Mouse (Mus musculus): ENCODE results near the gene Spon1. TPM values are rescaled to one million over a fixed set of nuclear protein-coding genes. Genes with fewer than 3 reads are reported as not detected.

The Spon1 gene
- total and polyA plus RNA-seq, 3 experiments: not detected

DNA sequence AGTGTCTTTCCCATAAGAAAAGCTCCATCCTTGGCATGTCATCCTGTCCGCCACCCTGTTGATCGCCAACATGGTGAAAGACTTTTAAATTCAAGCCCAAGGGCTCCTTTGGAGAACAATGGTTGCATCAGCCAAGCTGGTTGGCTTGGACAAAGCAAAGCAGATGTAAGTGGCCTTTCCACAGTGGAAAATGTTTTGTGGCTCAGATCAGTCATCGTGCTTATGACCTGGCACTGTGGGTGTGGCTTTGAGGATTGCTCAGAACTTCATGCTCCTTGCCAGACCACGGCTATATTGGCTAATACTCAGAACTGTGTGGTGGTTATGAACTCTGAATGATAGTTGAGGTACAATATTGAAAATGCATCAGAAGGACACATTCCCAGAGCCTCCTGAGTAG is 96.2 kb downstream of the Spon1 start:
- peak; percentile 45 for DNase-seq (ENCODE audit: extremely low read depth)
- Histone ChIP-seq H3K4me1 (ENCODE audit: control insufficient read depth in 1 of 2, insufficient read depth in 2 of 2) (peaks cover 0 to 6% of the 10 kb centered on the region in 2 experiments; a peak in 1 of 4 replicates), H3K27ac (ENCODE audit: insufficient read depth, low read depth) (no peak overlapping the region), H3K4me3 (replicated peaks in 1 of 3; ENCODE audit: low read depth in 2 of 3, low read length in 2 of 3, poor library complexity in 1 of 3) (no peak overlapping the region), H3K9ac (ENCODE audit: insufficient read depth, low read depth) (no peak overlapping the region), H3K27me3 (replicated peaks) (no peaks in the 10 kb centered on the region), H3K79me2 (replicated peaks; ENCODE audit: control insufficient read depth, extremely low read depth, insufficient read depth, poor library complexity, severe bottlenecking) (no peaks in the 10 kb centered on the region), H3K36me3 (replicated peaks in 1 of 2; ENCODE audit: control insufficient read depth in 1 of 2, insufficient read depth in 1 of 2, low read length in 1 of 2) (no peaks in the 10 kb centered on the region), H3K9me3 (replicated peaks; ENCODE audit: low read length) (no peaks in the 10 kb centered on the region), H3K4me2 (ENCODE audit: insufficient read depth, low read depth, poor library complexity, severe bottlenecking) (no peak overlapping the region)
- dilution Hi-C loops (cut with MboI; ENCODE audit: extremely low pct_ligation_motif_present, extremely low pct_unique_long_range_greater_than_20kb, low sequenced_read_pairs) (no loop called here), in situ Hi-C loops (cut with MboI; ENCODE audit: low pct_ligation_motif_present, low pct_unique_long_range_greater_than_20kb, low sequenced_read_pairs) (no loop called here)
- TF ChIP-seq ZC3H11A (IDR thresholded peaks at IDR 0.05; ENCODE audit: low read depth, low read length) (no peak), EP300 (IDR thresholded peaks at IDR 0.05; ENCODE audit: low read length) (peak; percentile 62)

DNA sequence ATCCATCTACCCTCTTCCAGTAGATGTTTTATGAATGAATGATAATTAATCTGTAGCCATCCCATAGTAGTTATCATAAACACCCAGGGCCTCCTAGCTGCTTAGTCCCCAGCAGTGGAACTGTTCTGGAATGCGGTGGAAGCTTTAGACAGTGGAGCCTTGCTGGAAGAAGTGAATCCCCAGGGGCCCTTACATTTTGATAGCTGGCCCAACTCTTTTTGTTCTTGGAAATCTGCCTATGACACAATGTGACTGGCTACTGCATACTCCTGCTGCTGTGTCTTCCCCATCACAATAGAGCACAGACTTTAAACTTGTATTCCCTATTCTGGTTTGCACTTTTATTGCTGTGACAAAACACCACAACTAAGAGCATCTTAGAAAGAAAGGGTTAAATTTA is 107.0 kb downstream of the Spon1 start:
- TF ChIP-seq TCF12 (IDR thresholded peaks at IDR 0.05; ENCODE audit: low read depth, low read length) (no peak), UBTF (IDR thresholded peaks at IDR 0.05; ENCODE audit: low read depth, low read length) (no peak), ZMIZ1 (IDR thresholded peaks at IDR 0.05; ENCODE audit: low read depth, low read length) (no peak), NRF1 (IDR thresholded peaks at IDR 0.05; ENCODE audit: low read depth, low read length) (no peak)
- Histone ChIP-seq H3K4me3 (replicated peaks in 1 of 3; ENCODE audit: low read depth in 2 of 3, low read length in 2 of 3, poor library complexity in 1 of 3) (no peak overlapping the region), H3K27me3 (replicated peaks) (peaks cover 12% of the 10 kb centered on the region), H3K9ac (ENCODE audit: insufficient read depth, low read depth) (no peak overlapping the region), H3K9me3 (replicated peaks; ENCODE audit: low read length) (no peaks in the 10 kb centered on the region), H3K79me2 (replicated peaks; ENCODE audit: control insufficient read depth, extremely low read depth, insufficient read depth, poor library complexity, severe bottlenecking) (no peaks in the 10 kb centered on the region), H3K4me2 (ENCODE audit: insufficient read depth, low read depth, poor library complexity, severe bottlenecking) (no peak overlapping the region), H3K36me3 (replicated peaks in 1 of 2; ENCODE audit: control insufficient read depth in 1 of 2, insufficient read depth in 1 of 2, low read length in 1 of 2) (no peaks in the 10 kb centered on the region), H3K4me1 (ENCODE audit: control insufficient read depth in 1 of 2, insufficient read depth in 2 of 2) (no peaks in the 10 kb centered on the region; a peak in 1 of 4 replicates), H3K27ac (ENCODE audit: insufficient read depth, low read depth) (no peak overlapping the region)
- no peak for DNase-seq (ENCODE audit: extremely low read depth)
- in situ Hi-C loops (cut with MboI; ENCODE audit: low pct_ligation_motif_present, low pct_unique_long_range_greater_than_20kb, low sequenced_read_pairs) (no loop called here), dilution Hi-C loops (cut with MboI; ENCODE audit: extremely low pct_ligation_motif_present, extremely low pct_unique_long_range_greater_than_20kb, low sequenced_read_pairs) (no loop called here)

DNA sequence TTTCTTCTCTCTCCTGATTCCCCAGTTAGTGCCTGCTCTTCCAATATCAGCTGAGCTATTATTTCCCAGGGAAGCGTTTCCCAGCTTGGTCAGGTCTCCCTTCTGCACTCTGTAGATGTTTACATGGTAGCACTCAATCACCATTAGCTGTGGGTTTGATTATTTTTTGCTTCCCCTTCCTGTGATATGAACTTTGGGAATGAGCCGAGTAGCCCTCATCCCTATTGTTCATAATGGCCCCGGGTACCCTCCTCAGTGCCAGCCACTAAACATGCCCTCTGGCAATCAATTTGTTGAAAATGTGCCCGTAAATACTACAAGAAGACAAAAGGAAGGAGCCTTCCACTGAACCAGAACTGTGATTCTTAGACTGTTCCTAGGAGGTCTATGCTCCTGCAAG is 111.7 kb downstream of the Spon1 start:
- H3K27me3 ChIP-seq (replicated peaks): peaks cover 4% of the 10 kb centered on the region
- no peaks in the 10 kb centered on the region for H3K79me2 ChIP-seq (replicated peaks; ENCODE audit: control insufficient read depth, extremely low read depth, insufficient read depth, poor library complexity, severe bottlenecking)
- TF ChIP-seq CTCF (conservative IDR thresholded peaks at IDR 0.05 in 1 of 2, IDR thresholded peaks at IDR 0.05 in 1 of 2; ENCODE audit: low read depth in 2 of 2, low read length in 2 of 2): no peak
- no peak for TF ChIP-seq RAD21 (IDR thresholded peaks at IDR 0.05; ENCODE audit: low read depth, low read length)
- TF ChIP-seq MAX (IDR thresholded peaks at IDR 0.05; ENCODE audit: low read length): no peak
- TF ChIP-seq POLR2A (IDR thresholded peaks at IDR 0.05; ENCODE audit: low read depth, low read length): no peak
- TF ChIP-seq KAT2A (IDR thresholded peaks at IDR 0.05; ENCODE audit: insufficient replicate concordance, low read length): no peak
- no peak for TF ChIP-seq ELF1 (IDR thresholded peaks at IDR 0.05; ENCODE audit: low read depth, low read length)
- no peak for TF ChIP-seq POLR2AphosphoS2 (IDR thresholded peaks at IDR 0.05; ENCODE audit: low read depth, low read length)
- no peak for TF ChIP-seq NRF1 (IDR thresholded peaks at IDR 0.05; ENCODE audit: low read depth, low read length)
- TF ChIP-seq PAX5 (IDR thresholded peaks at IDR 0.05; ENCODE audit: low read length): no peak
- TF ChIP-seq GABPA (IDR thresholded peaks at IDR 0.05; ENCODE audit: insufficient replicate concordance, low read depth, low read length): no peak
- TF ChIP-seq ZKSCAN1 (IDR thresholded peaks at IDR 0.05; ENCODE audit: borderline replicate concordance, low read depth, low read length): no peak
- dilution Hi-C loops (cut with MboI; ENCODE audit: extremely low pct_ligation_motif_present, extremely low pct_unique_long_range_greater_than_20kb, low sequenced_read_pairs) (no loop called here), in situ Hi-C loops (cut with MboI; ENCODE audit: low pct_ligation_motif_present, low pct_unique_long_range_greater_than_20kb, low sequenced_read_pairs) (no loop called here)
- no peaks in the 10 kb centered on the region for H3K36me3 ChIP-seq (replicated peaks in 1 of 2; ENCODE audit: control insufficient read depth in 1 of 2, insufficient read depth in 1 of 2, low read length in 1 of 2)
- no peak overlapping the region for H3K4me3 ChIP-seq (replicated peaks in 1 of 3; ENCODE audit: low read depth in 2 of 3, low read length in 2 of 3, poor library complexity in 1 of 3)
- H3K9ac ChIP-seq (ENCODE audit: insufficient read depth, low read depth): no peak overlapping the region
- no peak overlapping the region for H3K4me2 ChIP-seq (ENCODE audit: insufficient read depth, low read depth, poor library complexity, severe bottlenecking)
- no peak for DNase-seq (ENCODE audit: extremely low read depth)
- H3K4me1 ChIP-seq (ENCODE audit: control insufficient read depth in 1 of 2, insufficient read depth in 2 of 2): no peaks in the 10 kb centered on the region; a peak in 1 of 4 replicates
- no peaks in the 10 kb centered on the region for H3K9me3 ChIP-seq (replicated peaks; ENCODE audit: low read length)
- H3K27ac ChIP-seq (ENCODE audit: insufficient read depth, low read depth): no peak overlapping the region
